Mouse (Mus musculus): ENCODE measurements around the gene Trim41.
"Not testable (repeated sequence)": the region's sequence is repeated elsewhere in the genome, so short reads cannot be mapped to it uniquely, and the experiment has no call there.

The Trim41 gene

DNA sequence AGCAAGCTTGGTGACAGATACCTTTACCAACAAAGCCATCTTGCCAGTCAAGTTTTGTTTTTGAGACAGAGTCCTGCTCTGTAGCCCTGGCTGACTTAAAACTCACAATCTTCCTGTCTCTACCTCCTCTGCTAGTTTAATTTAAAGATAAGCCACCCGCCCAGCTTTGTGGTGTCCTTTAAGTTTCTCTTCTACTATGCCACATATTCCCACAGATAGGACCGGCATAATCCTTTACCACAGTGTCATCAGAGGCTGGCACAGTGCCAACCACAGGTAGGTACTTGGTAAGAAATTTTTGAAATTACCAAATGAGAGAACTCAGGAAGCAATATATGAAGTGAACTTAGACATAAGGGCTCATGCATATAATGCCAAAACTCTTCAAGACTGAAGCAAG lies 7.0 kb downstream of the Trim41 start:
- DNase-seq: no peak

DNA sequence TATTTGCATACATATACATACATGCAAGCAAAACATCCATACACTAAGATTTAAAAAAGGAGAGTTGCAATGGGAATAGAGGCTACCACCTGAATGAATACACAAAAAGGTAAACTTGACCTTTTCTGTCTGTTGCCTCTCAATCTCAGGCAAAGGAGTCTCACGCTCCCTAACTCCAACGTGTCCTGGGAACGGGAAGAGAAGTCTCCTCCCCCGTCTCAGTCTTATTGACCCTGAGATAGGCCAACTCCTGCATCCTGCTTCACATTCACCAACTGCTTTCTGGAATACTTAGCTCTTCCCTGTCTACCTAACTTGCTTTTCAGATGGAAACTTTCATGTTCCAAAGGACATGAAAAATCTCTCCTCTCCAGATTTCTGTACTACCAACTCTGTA lies 7.7 kb downstream of the Trim41 start:
- DNase-seq: no peak

DNA sequence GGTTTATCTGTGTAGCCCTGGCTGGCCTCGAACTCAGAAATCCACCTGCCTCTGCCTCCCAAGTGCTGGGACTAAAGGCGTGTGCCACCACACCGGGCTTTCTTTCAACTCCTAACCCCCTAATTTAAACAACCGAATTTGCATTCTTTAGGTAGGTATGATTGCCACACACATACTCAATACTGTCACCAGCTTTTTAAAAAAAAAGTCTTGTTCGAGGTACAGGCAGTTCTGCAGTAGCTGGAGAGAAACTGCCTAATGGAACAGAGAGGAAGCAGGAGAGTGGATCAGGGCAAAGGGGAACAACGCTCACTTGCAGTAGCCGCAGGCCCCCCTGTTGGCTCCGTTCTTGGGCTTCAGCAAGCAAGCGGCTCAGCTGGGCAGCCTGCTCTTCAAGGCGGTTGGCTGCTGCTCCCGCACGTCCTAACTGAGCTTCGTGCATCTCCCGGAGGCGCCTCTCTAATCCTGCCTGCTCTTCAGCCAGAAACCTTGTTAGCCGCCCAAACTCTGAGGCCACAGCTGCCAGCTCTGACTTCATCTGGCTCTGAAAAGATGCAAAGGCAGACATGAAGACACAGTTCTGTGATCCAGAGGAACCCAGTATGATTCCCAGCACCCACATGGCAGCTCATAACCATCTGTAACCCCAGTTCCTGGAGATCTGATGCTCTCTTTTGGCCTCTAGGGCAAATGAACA lies 8.3 kb downstream of the Trim41 start:
- DNase-seq: no peak

DNA sequence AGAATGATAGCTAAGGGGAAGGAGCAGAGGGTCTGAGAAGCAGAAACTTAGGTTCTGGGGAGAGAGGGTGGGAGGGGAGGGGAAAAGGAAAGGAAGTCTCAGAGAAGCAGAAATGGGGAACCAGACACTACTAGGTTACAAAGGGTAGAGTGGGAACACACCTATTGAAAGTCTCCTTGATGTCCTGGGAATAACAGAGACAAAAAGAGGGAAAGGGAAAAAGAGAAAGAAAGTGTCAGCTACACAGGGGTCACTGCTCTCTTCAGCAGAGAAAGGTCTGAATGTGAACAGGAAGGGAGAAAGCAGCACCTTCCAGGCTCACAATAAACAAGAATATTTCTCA lies 8.9 kb downstream of the Trim41 start:
- DNase-seq: no peak

DNA sequence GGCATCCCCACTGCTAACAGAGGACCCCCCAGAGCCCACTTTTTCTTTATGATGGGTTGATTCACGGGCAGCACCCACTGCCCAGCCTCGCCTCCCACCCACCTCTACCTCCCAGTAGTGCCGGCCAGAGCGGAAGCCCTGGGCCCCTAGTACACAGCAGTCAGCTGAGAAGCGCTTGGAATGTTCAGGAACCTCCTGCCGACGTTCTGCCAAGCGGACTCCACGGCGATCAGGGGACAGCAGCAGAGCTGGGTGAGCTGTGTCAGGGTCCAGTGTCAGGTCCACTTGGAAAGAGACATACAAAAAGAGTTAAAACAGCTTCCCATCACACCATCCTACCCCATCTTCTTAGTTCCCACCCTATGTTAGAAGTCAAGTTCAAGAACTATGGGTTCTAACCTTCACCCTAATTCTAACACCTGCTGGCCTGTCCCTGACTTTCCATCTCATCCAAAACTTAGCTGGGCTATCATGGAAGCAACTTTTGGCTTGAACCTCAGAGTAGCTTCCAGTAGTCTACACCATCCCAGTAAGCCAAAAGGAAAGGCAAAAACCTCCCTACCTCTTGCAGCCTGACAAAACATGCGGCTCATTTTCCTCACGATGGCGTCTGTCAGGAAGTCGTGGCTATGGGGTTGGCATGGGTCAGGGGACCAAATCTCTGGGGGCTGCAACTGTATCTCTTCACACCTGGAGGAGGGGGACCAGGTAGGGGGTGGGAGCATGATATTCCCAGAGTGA lies 9.4 kb downstream of the Trim41 start:
- no peak for DNase-seq

DNA sequence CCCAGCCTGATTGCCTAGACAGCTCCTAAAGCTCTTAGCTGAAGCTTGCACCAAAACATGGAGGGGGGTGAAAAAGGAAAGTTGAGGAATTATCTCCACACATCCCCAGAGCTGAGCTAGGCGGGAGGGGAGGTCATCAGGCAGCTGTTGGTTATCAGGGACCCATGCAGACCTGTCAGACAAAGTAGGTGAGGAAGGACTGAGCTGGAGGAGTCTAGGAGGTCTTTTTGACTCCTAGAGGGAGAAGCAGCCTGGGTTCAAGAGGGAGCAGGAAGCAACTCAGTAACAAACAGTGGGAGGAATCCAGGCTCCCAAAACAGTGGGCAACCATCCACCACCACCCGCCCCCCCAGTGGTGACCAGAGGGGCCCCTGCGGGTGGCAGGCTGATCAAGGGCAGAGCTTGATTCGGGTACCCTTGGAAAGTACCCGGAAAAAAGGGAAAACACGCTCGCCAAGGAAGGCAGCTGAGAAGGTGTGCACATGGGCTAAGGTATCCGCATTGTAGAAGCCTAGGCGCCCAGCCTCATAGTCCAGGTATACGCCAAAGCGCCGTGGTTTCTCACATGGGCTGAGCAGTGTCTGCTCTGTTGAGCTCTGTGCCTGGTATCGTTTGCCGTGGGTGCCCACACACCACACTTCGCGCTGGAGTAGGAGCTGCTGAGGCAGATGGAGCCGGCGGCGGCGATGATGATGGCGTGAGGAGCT lies 10.1 kb downstream of the Trim41 start:
- no peak for DNase-seq

DNA sequence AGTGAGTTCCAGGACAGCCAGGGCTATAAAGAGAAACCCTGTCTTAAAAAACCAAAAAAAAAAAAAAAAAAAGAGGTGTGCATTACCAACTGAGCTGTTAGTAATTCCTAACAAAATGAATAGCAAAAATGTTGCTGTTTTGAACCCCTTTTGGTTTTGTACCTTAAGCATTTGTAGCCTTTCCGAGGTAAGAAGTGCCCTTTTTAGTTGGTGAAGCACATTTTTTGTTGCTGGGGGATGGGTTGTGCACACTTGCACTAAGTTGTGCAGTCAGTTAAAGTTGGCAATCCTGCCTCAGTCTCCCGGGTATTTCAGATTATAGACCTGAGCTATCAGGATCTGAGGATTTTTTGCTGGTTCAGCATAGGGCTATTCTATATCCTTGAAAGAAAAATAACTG lies 12.2 kb downstream of the Trim41 start:
- DNase-seq: no peak

DNA sequence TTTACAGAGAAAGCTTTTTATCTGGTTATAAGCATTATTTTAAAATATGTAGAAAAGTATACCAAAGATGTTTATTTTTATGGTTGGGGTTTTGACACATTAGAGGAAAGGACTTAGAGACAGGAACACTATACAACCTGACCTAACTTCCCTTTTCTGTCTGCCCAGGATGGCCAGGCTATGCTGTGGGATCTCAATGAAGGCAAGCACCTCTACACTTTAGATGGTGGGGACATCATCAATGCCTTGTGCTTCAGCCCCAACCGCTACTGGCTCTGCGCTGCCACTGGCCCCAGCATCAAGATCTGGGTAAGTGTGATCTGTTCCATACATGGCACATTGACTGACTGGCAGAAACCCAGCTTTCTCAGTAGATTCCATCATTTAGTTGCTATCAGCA lies 13.2 kb downstream of the Trim41 start:
- no peak for DNase-seq

DNA sequence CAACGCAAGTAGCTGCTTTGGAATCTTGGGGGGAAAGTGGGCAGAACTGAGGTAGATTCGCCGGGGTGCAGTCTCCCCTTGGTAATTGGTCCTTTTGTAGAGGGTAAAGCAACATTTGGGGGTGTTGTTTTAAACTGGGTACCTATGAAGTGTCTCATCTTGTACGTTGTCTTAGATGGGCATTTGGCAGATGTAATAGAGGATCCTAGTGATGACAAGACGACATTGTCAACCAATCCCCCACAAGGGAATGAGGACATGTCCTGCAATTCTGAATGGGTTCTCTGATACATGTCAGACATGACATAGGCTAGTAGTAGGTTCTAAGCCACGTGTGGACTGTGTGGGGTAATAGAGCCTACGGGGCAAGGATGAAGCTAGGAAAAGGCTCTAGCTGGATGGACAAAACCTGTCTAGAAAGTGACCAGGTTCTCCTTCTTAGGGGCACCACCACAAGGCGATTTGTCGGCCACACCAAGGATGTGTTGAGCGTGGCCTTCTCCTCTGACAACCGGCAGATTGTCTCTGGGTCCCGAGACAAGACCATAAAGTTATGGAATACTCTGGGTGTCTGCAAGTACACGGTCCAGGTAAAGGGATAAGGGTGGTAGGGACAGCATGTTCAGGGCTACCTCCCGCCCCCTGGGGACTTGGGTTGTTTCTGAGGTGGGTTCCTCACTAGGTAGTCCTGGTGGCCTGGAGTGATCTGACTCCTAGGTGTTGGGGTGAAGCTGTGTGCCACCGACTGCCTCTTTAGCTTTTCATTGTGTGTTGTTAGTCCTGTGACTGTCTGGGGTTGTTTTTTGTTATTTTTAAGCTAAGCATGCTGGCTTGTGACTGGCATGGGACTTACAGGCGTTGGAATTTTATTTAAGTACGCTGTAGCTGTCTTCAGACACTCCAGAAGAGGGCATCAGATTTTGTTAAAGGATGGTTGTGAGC lies 15.1 kb downstream of the Trim41 start:
- no peak for DNase-seq

DNA sequence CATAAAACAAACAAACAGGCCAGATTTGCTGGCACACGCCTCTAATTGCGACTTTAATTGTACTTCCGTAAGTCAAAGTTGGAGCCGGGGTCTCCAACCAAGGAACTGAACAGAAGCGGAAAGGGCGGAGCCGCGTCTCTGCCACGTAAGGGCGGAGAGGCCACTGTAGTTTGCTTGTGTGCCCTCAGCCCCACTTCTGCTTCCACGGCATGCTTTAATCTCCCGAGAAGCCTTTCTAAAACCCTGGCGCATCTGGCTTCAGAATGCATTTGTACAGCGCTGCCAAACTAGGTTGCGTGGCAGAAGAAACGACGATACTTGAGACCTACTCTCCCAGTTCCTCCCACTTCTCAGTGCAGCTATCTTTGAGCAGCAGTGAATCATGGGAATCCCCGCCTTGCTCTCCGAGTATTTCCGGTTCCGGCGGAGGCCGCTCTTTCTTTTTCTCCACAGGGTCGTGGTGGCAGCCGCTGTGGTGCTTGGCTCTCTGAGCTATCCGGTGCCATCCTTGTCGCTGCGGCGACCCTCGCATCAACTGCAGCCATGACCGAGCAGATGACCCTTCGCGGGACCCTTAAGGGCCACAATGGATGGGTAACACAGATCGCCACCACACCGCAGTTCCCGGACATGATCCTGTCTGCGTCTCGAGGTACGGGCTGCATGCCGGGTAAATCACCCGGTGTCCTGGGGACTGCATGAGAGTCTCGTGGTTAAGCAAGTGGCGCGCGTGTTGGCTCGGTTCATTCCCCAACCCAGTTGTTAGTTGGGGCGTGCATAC lies 17.0 kb downstream of the Trim41 start, which contains the start of gene Rack1:
TSS of gene Rack1 (plus strand) at position 412 of the 781 bp plus-strand sequence.
- DNase-seq: peak; percentile 80

DNA sequence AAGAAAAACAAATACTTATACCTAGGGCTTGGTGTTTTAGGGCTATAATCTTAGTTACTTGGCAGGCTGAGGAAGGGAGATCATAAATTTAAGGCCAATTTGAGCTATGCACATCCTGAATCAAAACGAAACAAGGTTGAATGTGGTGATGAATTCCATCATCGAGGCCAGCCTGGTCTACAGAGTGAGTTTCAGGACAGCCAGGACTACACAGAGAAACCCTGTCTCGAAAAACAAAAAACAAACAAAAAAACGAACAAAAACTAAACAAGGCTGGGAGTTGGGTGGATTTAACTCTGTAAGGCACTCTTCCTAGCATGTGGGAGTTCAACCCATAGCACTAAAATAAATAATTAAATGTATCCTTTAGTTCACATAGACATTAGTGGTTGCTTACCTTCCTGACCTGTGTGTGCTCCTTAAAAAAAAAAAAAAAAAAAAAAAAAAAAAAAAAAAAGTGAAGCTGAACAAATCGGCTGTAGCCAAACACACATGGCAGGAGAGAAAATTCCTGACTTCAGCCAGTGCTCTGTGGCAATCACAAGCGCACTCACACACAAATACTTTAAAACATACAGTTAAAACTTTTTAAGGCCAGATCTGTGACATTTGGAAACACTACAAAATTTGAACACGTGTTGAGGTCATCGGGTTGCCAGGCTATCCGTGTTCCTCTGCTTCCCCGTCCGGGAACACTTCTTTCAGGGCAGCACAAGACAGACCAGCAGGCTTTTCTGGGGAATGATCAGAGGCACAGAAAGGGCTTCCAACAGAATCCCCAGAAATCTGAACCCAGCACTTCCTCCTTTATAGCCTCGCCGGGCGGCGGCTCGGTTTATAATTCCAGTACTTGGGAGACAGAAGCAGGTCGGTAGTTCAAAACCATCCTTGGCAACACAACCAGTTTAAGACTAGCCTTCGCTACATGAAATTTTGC lies 17.9 kb downstream of the Trim41 start:
- DNase-seq: no peak

DNA sequence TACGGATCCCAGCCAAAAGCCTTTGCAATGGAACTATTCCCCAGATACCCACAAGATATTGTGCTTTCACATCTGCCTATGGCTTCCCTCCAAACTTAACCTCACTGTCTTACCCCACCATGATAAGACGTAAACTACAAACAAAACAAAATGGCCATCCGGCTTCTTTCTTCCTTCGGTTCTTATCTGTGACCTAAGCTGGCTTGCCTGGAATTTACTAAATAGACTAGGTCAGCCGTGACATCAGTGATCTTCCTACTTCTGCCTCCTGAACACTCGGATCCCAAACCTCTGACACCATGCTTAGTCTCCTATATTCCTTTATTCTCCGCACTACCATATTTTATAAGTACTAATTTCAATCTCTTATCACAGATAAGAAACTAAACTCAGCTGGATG lies 18.8 kb downstream of the Trim41 start:
- DNase-seq: no peak

DNA sequence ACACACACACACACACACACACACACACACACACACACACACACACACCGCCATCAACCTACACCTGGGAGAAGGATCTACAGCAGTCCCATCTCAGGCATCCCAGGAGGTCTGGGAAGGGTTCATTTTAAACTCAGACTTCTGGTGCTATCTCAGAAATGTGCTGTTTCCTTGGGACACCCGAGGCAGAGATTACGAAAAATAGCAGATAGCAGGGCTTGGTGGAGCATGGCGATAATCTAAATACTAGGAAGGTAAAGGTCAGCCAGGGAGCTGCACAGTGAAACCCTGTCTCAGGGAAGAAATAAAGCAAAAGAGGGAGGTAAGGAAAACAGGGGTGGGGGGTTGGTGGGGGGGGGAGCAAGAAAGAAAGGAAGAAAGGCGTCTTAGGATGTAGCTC lies 19.9 kb downstream of the Trim41 start:
- no peak for DNase-seq

DNA sequence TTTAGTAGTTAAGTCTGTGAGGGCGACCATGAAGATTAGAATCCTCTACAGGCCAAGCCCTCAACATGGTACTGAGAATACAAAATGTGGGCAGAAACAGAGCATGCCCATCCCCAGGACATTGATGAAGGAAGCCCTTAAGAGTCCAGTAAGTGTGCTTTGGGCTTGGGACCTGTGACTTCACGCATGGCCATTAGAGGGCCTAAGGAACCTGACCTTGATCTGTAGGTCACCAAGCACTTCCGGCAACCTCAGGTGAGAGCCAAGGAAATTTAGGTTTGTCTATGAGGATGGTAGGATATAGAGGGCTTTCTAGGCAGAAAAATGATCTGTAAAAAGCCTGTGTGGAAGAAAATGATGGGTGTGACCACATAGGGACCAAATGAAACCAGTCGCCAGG lies 20.9 kb downstream of the Trim41 start:
- DNase-seq: no peak

DNA sequence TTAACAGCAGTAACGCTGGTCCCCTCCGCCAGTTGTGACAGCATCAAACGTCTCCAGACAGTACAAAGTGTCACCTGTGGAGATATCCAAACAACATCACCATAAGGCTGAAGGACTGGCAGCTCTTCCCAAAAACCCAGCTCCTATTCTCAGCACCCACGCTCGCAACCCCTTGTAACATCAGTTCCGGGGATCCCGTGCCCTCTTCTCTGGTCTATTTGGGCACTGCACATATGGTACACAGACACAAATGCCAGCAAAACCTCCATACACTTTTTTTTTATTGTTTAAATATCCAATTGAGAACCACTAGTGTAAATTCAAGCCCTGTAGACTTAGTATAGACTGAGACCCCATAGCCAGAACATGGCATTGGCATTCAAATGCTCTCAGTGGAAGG lies 21.9 kb downstream of the Trim41 start:
- DNase-seq: no peak

DNA sequence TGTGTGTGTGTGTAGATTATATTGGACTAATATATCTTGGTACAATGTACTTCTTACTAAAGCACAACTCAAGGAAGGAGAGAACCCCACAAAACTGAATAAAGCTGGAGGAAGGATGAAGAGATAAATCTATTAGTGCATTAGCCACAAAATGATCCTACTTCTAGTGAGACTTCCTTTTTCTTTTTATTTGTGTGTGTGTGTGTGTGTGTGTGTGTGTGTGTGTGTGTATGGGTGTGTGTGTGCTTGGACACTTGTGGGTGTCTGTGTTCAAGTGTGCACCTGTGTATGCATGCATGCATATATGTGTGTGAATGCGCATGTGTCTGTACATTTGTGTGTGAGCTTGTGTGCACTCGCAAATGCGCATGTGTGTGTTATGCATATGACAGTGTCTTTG lies 24.0 kb downstream of the Trim41 start:
- DNase-seq: no peak

DNA sequence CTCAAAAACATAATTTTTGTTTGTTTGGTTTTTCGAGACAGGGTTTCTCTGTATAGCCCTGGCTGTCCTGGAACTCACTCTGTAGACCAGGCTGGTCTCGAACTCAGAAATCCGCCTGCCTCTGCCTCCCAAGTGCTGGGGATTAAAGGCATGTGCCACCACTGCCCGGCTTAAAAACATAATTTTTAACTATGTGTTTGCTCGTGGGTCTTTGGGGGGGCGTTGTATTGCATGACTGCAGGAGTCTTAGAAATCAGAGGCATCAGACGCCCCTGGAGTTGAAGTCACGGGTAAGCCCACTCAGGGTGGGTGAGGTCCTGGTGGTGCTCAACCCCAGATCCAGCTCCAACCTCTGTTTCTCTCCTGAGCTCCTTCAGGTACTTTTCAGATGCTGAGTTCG lies 25.3 kb downstream of the Trim41 start:
- not testable (repeated sequence) for DNase-seq

DNA sequence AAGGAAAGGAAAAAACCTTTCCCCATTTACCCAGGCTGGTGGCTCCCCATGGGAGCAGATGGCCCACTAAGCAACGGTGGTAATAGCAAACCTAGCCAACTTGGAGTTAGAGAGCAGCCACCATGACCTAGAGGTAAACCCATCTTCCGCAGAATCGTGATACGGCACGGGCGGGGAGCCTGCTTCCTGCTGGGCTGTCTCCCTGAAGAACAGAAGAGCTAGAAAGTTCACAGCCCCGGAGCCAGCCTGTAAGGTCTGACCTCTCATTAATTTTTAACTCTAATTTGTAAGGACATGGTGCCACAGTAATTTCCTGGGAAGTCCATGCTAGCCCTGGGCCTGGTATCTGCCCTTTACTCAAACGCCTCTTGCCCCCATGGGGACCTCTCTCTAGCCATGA lies 26.2 kb downstream of the Trim41 start:
- no peak for DNase-seq

DNA sequence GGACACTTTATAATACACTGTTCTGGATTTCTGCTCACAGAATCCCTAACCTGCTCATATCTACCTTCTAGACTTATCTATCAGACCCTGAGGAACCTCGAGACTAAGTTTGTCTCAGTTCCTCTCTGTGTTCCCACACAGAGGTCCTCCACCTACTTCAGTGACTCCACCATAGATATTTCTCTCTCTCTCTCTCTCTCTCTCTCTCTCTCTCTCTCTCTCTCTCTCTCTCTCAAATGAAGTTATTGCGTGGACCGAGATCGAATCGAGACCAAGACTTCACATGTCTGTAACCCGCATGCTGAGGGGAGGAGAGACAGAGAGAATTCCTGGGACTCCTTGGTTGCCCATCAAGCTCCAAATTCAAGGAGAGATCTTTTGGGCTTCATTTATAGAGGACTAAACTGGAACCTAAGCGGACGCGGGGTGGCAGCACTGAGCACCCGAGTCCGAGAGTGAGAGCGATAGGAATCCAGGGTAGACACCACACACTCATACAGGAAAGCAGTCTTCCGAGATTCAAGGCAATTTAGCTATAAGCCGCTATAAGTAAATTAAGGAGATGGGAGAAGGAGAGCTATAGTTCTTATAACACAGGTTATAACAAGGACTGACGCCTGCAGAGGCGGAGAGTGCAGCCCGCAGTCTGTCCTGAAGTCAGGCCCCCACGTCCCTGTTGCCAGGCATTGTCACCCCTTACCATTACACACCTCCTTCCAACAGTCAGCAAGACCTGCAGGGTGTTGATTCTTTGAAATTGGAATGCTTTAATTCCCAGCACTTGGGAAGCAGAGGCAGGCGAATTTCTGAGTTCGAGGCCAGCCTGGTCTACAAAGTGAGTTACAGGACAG lies 27.0 kb downstream of the Trim41 start:
- peak; percentile 79 for DNase-seq

DNA sequence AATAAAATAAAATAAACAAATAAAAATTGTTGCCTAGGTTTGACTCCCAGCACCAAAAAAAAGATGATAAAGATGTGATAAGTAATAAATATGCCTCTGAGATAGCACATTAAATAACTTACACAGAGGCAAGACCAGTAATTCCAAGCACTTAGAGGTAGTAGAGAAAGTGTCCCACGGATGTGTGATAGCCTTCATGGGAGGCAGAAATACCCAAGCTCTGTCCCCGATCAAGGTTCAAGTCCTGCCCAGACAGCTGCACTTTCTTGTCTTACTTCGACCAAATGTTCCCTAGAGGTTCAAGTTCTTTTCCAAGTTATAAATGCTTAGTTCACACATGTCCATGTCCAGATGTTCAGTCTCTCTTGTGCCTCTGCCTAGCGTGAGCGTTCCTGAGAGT lies 27.9 kb downstream of the Trim41 start:
- DNase-seq: no peak

All from cerebellum, adult 11 months (tissue).